In the genomic region with DNA sequence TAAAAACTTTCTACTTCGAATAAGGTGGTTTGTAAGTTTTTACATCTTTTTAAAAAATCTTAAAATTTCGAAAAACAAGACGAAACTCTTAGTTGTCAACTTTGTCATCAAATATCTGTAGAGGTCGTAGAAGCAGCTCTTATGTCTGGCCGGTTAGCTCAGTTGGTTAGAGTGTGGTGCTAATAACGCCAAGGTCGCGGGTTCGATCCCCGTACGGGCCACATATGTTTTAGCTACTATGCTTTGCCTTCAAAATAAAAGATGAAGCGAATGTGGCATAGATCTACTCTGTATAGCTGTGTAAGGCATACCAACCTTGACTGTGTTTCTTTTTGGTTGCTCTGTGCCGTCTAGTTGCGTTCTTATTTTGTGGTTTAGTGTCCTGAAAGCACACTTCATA, we compare ENCODE assay signal across 8 mouse cellular contexts. TPM values are rescaled to one million over a fixed set of nuclear protein-coding genes. Genes with fewer than 3 reads are reported as not detected.
DNase-seq lines count a peak whose midpoint lies in the region; ATAC-seq and TF ChIP-seq lines count a peak whose summit lies in the region.
"Not testable (repeated sequence)": the region's sequence is repeated elsewhere in the genome, so short reads cannot be mapped to it uniquely, and the experiment has no call there.

No protein-coding gene starts in this region.

- DNase-seq in embryonic facial prominence, embryonic 14.5 days (ENCODE audit: low spot score) = not testable (repeated sequence)
- peak; percentile 38 for DNase-seq in limb, embryonic 14.5 days (ENCODE audit: low spot score)
- DNase-seq in mesoderm, embryonic 11.5 days (ENCODE audit: low read depth, low spot score) = peak; percentile 60

- not testable (repeated sequence) for ATAC-seq in embryonic facial prominence, embryonic 14.5 days (ENCODE audit: low read depth); heart, embryonic 11.5 days (replicated peaks; ENCODE audit: insufficient number of reproducible peaks, low FRiP score, low TSS enrichment); intestine, embryonic 15.5 days; limb, embryonic 14.5 days (ENCODE audit: low FRiP score, low read depth); stomach, embryonic 14.5 days (ENCODE audit: insufficient number of reproducible peaks, insufficient read depth, low FRiP score, low read depth)

- H3K4me1 ChIP-seq in bone marrow macrophage, adult 2 months (ENCODE audit: control insufficient read depth, insufficient read depth, low read length); embryonic facial prominence, embryonic 14.5 days (ENCODE audit: control insufficient read depth, insufficient read depth, low read length); heart, embryonic 11.5 days (ENCODE audit: control insufficient read depth, insufficient read depth, low read length); intestine, embryonic 15.5 days (replicated peaks); limb, embryonic 14.5 days (ENCODE audit: control insufficient read depth, insufficient read depth, low read length); stomach, embryonic 14.5 days (ENCODE audit: control insufficient read depth, insufficient read depth, low read length): not testable (repeated sequence)

- TF ChIP-seq POLR2A in bone marrow macrophage, adult 2 months (IDR thresholded peaks at IDR 0.05; ENCODE audit: borderline replicate concordance, low read depth, low read length); limb, embryonic 14.5 days (IDR thresholded peaks at IDR 0.05; ENCODE audit: borderline replicate concordance, extremely low read depth, insufficient read depth, insufficient read length): not testable (repeated sequence)

- H3K79me3 ChIP-seq in C2C12 (ENCODE audit: low read depth) = not testable (repeated sequence)

- H3K36me3 ChIP-seq in C2C12 (ENCODE audit: control insufficient read depth, insufficient read depth); embryonic facial prominence, embryonic 14.5 days (ENCODE audit: control insufficient read depth, insufficient read depth, low read length); heart, embryonic 11.5 days (ENCODE audit: control insufficient read depth, insufficient read depth, low read length); intestine, embryonic 15.5 days; limb, embryonic 14.5 days (ENCODE audit: control insufficient read depth, insufficient read depth, low read length); stomach, embryonic 14.5 days (ENCODE audit: control insufficient read depth, insufficient read depth, low read length): not testable (repeated sequence)

- WGBS in embryonic facial prominence, embryonic 14.5 days = 9% methylated on average over 14 of the region's 14 CpGs
- 9% methylated on average over 14 of the region's 14 CpGs for WGBS in heart, embryonic 11.5 days (ENCODE audit: insufficient replicate concordance)
- WGBS in intestine, embryonic 15.5 days = 14% methylated on average over 14 of the region's 14 CpGs
- 11% methylated on average over 14 of the region's 14 CpGs for WGBS in limb, embryonic 14.5 days
- 16% methylated on average over 14 of the region's 14 CpGs for WGBS in stomach, embryonic 14.5 days

- not testable (repeated sequence) for H3K9me3 ChIP-seq in embryonic facial prominence, embryonic 14.5 days (ENCODE audit: control insufficient read depth, low read length); heart, embryonic 11.5 days (replicated peaks; ENCODE audit: control insufficient read depth, low read length); intestine, embryonic 15.5 days; limb, embryonic 14.5 days (ENCODE audit: control insufficient read depth, low read length); stomach, embryonic 14.5 days (ENCODE audit: control insufficient read depth, low read depth, low read length)

- H3ac ChIP-seq in C2C12 (ENCODE audit: control insufficient read depth, insufficient read length, low read depth) = not testable (repeated sequence)

- not testable (repeated sequence) for H3K27ac ChIP-seq in bone marrow macrophage, adult 2 months (ENCODE audit: insufficient read depth, low read depth, low read length); embryonic facial prominence, embryonic 14.5 days (replicated peaks; ENCODE audit: low read depth, low read length); heart, embryonic 11.5 days (ENCODE audit: low read depth, low read length); intestine, embryonic 15.5 days; limb, embryonic 14.5 days (replicated peaks; ENCODE audit: low read depth, low read length); stomach, embryonic 14.5 days (ENCODE audit: low read length)

- not testable (repeated sequence) for H3K27me3 ChIP-seq in C2C12 (ENCODE audit: control insufficient read depth, insufficient read depth, insufficient read length); stomach, embryonic 14.5 days (ENCODE audit: control insufficient read depth, insufficient read depth, low read length)
- H3K27me3 ChIP-seq in embryonic facial prominence, embryonic 14.5 days (replicated peaks; ENCODE audit: control insufficient read depth, insufficient read depth, low read length) = peaks cover 46% of the 10 kb centered on the region
- peaks cover 18% of the 10 kb centered on the region for H3K27me3 ChIP-seq in heart, embryonic 11.5 days (ENCODE audit: control insufficient read depth, insufficient read depth, low read length)
- H3K27me3 ChIP-seq in intestine, embryonic 15.5 days (replicated peaks) = peaks cover 25% of the 10 kb centered on the region
- peaks cover 27% of the 10 kb centered on the region for H3K27me3 ChIP-seq in limb, embryonic 14.5 days (ENCODE audit: control insufficient read depth, insufficient read depth, low read length)

- not testable (repeated sequence) for TF ChIP-seq CTCF in C2C12 (IDR thresholded peaks at IDR 0.05; ENCODE audit: control insufficient read depth, insufficient read depth, insufficient read length); bone marrow macrophage, adult 2 months (IDR thresholded peaks at IDR 0.05; ENCODE audit: low read depth, low read length)

- H3K4me2 ChIP-seq in embryonic facial prominence, embryonic 14.5 days (ENCODE audit: low read depth, low read length) = peak overlapping the region; percentile 68; the same call in 1 of the 2 replicates
- peak overlapping the region; percentile 67 for H3K4me2 ChIP-seq in heart, embryonic 11.5 days
- H3K4me2 ChIP-seq in intestine, embryonic 15.5 days (replicated peaks) = peak overlapping the region; percentile 88
- H3K4me2 ChIP-seq in limb, embryonic 14.5 days (replicated peaks; ENCODE audit: low read depth, low read length, severe bottlenecking); stomach, embryonic 14.5 days (replicated peaks; ENCODE audit: low read depth, low read length): not testable (repeated sequence)

- peak overlapping the region; percentile 36 for H3K4me3 ChIP-seq in C2C12 (ENCODE audit: insufficient read depth, poor library complexity, severe bottlenecking)
- peak overlapping the region; percentile 62 for H3K4me3 ChIP-seq in bone marrow macrophage, adult 2 months (ENCODE audit: insufficient read depth, low read length)
- H3K4me3 ChIP-seq in embryonic facial prominence, embryonic 14.5 days (ENCODE audit: low read depth, low read length) = peak overlapping the region; percentile 48
- peak overlapping the region; percentile 57 for H3K4me3 ChIP-seq in heart, embryonic 11.5 days (ENCODE audit: low read depth, low read length)
- H3K4me3 ChIP-seq in intestine, embryonic 15.5 days (replicated peaks) = peak overlapping the region; percentile 44
- H3K4me3 ChIP-seq in limb, embryonic 14.5 days (replicated peaks; ENCODE audit: low read length) = peak overlapping the region; percentile 38; the same call in 1 of the 2 replicates
- peak overlapping the region; percentile 40 for H3K4me3 ChIP-seq in stomach, embryonic 14.5 days (ENCODE audit: low read depth, low read length)

- H3K9ac ChIP-seq in embryonic facial prominence, embryonic 14.5 days (ENCODE audit: low read depth, low read length); heart, embryonic 11.5 days (ENCODE audit: low read depth, low read length); intestine, embryonic 15.5 days; limb, embryonic 14.5 days (ENCODE audit: low read depth, low read length, severe bottlenecking); stomach, embryonic 14.5 days (replicated peaks; ENCODE audit: low read depth, low read length): not testable (repeated sequence)

- H3K79me2 ChIP-seq in C2C12 (ENCODE audit: control insufficient read depth, insufficient read depth) = not testable (repeated sequence)

RNA-seq across cellular contexts. Expression of a gene that starts 26.8 kb away (rescaled TPM):
- 11.2 TPM for polyA plus RNA-seq in C2C12 (2012; fragmentation: generic; extraction: Trizol)
- 4.8 and 4.9 TPM in 2 replicates for polyA plus RNA-seq in bone marrow macrophage, adult 2 months (2012; ENCODE audit: insufficient read depth, insufficient read length, missing spikeins)
- 10.3 and 11.6 TPM in 2 replicates for polyA plus RNA-seq in embryonic facial prominence, embryonic 14.5 days (2014; fragmentation: Nextera tagmentation; extraction: Ambion mirVana)
- 8.9 and 9.8 TPM in 2 replicates for polyA plus RNA-seq in heart, embryonic 11.5 days (2014; fragmentation: Nextera tagmentation; extraction: Ambion mirVana)
- 11.2 TPM in 2 replicates for polyA plus RNA-seq in intestine, embryonic 15.5 days (2015; fragmentation: Nextera tagmentation; extraction: Ambion mirVana)
- 6.9 and 9.9 TPM in 2 replicates for polyA plus RNA-seq in limb, embryonic 14.5 days (2012; rRNA removed)
- polyA plus RNA-seq in limb, embryonic 14.5 days (2014; fragmentation: Nextera tagmentation; extraction: Ambion mirVana) = 12.0 and 12.2 TPM in 2 replicates
- polyA plus RNA-seq in stomach, embryonic 14.5 days (2014; fragmentation: Nextera tagmentation; extraction: Ambion mirVana) = 12.0 and 12.4 TPM in 2 replicates

RNA-seq across cellular contexts. Expression of a gene that starts 27.9 kb away (rescaled TPM):
- polyA plus RNA-seq in C2C12 (2012; fragmentation: generic; extraction: Trizol) = 2.1 TPM
- polyA plus RNA-seq in bone marrow macrophage, adult 2 months (2012; ENCODE audit: insufficient read depth, insufficient read length, missing spikeins) = 14.9 and 16.4 TPM in 2 replicates
- 40.2 and 44.9 TPM in 2 replicates for polyA plus RNA-seq in embryonic facial prominence, embryonic 14.5 days (2014; fragmentation: Nextera tagmentation; extraction: Ambion mirVana)
- polyA plus RNA-seq in heart, embryonic 11.5 days (2014; fragmentation: Nextera tagmentation; extraction: Ambion mirVana) = 43.4 and 43.7 TPM in 2 replicates
- polyA plus RNA-seq in intestine, embryonic 15.5 days (2015; fragmentation: Nextera tagmentation; extraction: Ambion mirVana) = 34.5 and 40.5 TPM in 2 replicates
- polyA plus RNA-seq in limb, embryonic 14.5 days (2012; rRNA removed) = 15.1 and 20.2 TPM in 2 replicates
- polyA plus RNA-seq in limb, embryonic 14.5 days (2014; fragmentation: Nextera tagmentation; extraction: Ambion mirVana) = 42.9 and 50.7 TPM in 2 replicates
- 44.3 and 49.8 TPM in 2 replicates for polyA plus RNA-seq in stomach, embryonic 14.5 days (2014; fragmentation: Nextera tagmentation; extraction: Ambion mirVana)
